Mouse (Mus musculus): ENCODE measurements at regions not wholly inside any gene's neighbourhood (a gene's known extent, or its start where the extent isn't known, plus 50 kb on each side); places are given as distances from the start of the nearest gene placed in this dataset.

DNA sequence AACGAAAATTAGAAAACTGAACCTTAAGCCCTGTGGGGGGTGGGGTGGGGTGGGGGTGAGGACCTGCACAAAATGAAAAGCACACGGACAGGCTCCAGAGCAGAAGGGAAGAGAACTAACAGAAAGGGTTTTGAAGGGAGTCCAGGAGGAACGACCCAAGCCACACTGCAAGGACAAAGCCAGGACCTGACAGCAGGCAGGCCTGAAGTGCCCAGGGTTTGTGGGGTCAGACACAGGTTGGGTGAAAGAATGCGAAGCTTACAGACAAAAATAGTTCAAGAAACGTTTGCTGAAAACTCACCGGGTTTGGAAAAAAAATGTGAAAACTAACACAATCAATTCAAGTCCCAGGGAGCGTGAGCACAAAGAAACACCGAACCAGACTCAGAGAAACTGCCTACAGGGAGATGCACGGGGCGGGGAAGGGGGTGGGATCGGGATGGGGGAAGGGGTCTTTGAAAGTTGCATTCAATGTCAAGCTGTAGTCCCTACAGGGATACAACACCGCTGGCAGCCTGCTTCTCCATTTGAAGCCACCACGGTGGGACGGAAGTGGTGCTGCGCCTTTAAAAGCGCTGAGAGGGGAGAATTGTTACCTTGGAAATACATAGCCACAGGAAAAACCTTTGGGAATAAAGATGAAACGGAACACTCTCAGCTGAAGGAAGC lies 618.9 kb upstream of the Fam19a5 start:
- no peak overlapping the region for H3K4me3 ChIP-seq (ENCODE audit: insufficient read depth, low read length)
- H3K4me1 ChIP-seq (ENCODE audit: control insufficient read depth, insufficient read depth, low read length): no peaks in the 10 kb centered on the region
- TF ChIP-seq POLR2A (IDR thresholded peaks at IDR 0.05; ENCODE audit: low read depth, low read length) (no peak), CTCF (IDR thresholded peaks at IDR 0.05; ENCODE audit: borderline replicate concordance, insufficient read depth, low read length) (no peak)
- H3K27ac ChIP-seq (ENCODE audit: insufficient read depth, low read length): no peak overlapping the region

DNA sequence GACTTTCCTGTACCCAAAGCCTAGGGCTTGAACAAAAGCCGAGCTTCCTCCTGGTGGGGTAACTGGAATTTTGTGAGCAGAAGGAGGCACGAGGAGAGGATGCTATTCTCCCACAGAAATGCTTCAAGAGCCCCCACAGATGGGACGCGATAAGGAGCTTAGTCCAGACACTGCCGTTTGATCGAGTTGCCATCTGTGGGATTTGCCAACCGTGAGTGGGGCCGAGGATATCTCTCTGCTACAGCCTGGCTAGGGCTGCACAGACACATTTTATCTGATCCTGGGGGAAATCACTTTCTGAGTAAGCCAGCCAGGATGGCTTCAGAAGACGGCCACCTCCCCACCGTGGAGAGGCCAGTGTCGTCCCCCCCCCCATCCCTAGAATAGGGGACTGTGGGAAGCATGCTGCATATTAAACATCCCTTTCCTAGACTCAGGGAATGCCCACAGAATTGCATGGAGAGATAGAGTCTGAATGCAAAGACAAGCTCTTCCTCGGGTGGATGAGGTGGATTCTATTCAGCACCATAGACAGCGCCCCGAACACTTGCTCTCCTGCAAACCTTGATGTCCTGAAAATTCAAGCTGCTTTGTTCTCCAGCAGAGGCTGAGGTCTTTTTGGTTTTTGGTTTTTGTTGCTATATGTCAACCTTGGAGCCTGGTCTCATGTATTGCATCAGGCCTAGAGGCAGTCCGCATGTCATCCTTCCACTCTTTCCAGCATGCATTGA lies 611.6 kb upstream of the Fam19a5 start:
- Histone ChIP-seq H3K4me1 (ENCODE audit: control insufficient read depth, insufficient read depth, low read length) (no peaks in the 10 kb centered on the region), H3K4me3 (ENCODE audit: insufficient read depth, low read length) (no peak overlapping the region), H3K27ac (ENCODE audit: insufficient read depth, low read length) (no peak overlapping the region)
- no peak for TF ChIP-seq POLR2A (IDR thresholded peaks at IDR 0.05; ENCODE audit: low read depth, low read length)
- no peak for TF ChIP-seq CTCF (IDR thresholded peaks at IDR 0.05; ENCODE audit: borderline replicate concordance, insufficient read depth, low read length)

DNA sequence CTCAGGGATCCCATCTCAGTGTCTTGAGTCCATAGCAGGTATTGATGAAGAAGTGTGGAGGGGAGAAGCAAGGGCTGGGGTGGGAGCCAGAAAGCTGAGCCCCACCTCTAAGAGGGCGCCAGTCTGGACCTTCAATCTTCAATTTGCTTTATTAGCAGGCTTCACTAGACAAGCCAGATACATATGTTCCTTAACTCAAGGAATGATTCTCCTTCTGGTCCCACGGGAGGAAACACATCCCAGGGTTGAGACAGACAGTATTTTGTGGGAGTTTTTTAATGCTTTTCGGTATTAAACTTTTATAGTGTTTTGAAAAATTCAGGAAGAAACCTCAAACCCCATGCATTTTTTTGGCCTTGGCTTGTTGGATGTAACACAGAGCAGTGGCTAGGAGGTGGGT lies 606.7 kb upstream of the Fam19a5 start:
- TF ChIP-seq CTCF (IDR thresholded peaks at IDR 0.05; ENCODE audit: borderline replicate concordance, insufficient read depth, low read length): no peak
- no peak for TF ChIP-seq POLR2A (IDR thresholded peaks at IDR 0.05; ENCODE audit: low read depth, low read length)
- Histone ChIP-seq H3K27ac (ENCODE audit: insufficient read depth, low read length) (no peak overlapping the region), H3K4me1 (ENCODE audit: control insufficient read depth, insufficient read depth, low read length) (no peaks in the 10 kb centered on the region), H3K4me3 (ENCODE audit: insufficient read depth, low read length) (no peak overlapping the region)

DNA sequence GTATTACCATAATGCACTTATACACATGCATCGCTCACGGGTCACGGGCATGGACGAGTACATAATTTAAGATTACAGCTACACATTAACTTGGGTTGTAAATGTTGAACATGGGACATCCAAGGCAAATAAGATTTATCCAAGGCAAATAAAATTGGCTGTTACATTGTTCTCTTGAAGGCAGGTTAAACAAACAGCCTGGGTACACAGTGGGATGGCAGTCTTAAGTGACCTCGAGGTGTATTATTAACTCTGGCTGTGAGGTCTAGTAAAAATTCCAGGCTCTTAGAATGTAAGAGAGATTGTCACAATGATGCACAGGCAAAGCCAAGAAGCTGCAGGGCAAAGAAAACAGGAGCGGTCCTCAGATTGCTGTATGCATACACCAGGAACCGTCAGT lies 599.6 kb upstream of the Fam19a5 start:
- H3K4me1 ChIP-seq (ENCODE audit: control insufficient read depth, insufficient read depth, low read length): no peaks in the 10 kb centered on the region
- no peak for TF ChIP-seq POLR2A (IDR thresholded peaks at IDR 0.05; ENCODE audit: low read depth, low read length)
- TF ChIP-seq CTCF (IDR thresholded peaks at IDR 0.05; ENCODE audit: borderline replicate concordance, insufficient read depth, low read length): no peak
- no peak overlapping the region for H3K4me3 ChIP-seq (ENCODE audit: insufficient read depth, low read length)
- H3K27ac ChIP-seq (ENCODE audit: insufficient read depth, low read length): no peak overlapping the region

DNA sequence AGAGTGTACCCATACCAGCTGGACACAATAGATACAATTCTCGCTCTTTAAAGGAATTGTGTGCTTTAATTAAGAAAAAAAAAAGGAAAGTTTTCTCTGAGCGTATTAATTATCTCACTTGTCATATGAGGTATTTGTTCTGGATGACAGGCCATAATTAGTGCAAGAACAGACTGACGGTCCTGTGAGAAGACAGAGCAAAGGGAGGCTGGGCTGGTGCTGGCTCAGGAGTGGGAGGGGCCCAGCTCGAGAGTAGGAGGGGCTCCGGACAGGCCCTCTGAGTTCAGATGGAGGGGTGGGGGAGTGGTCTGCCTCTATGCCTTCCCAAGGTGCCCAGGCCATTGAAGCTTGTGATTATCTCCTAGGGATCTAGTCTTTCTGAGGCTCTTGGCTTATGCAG lies 591.5 kb upstream of the Fam19a5 start:
- TF ChIP-seq POLR2A (IDR thresholded peaks at IDR 0.05; ENCODE audit: low read depth, low read length) (no peak), CTCF (IDR thresholded peaks at IDR 0.05; ENCODE audit: borderline replicate concordance, insufficient read depth, low read length) (no peak)
- Histone ChIP-seq H3K4me3 (ENCODE audit: insufficient read depth, low read length) (no peak overlapping the region), H3K4me1 (ENCODE audit: control insufficient read depth, insufficient read depth, low read length) (no peaks in the 10 kb centered on the region), H3K27ac (ENCODE audit: insufficient read depth, low read length) (no peak overlapping the region)

DNA sequence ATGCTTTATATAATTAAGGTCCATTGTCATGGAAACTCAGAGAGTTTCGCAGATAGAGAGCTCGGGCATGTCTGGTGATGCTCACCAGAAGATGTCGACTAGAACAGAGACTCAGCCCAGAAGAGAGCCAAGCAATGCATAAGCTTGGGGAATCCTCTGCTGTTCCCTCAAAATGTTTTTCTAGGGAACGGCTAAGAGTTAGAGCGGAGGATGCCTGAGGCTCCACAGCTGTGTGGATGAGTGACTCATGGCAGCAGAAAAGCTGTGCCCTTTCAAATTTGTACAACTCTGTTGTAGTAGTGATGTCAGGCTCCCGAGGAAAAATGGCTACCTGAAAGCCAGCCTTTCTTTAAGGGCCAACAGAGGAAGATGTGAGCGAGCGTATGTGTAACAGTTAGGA lies 586.2 kb upstream of the Fam19a5 start:
- H3K27ac ChIP-seq (ENCODE audit: insufficient read depth, low read length): no peak overlapping the region
- no peaks in the 10 kb centered on the region for H3K4me1 ChIP-seq (ENCODE audit: control insufficient read depth, insufficient read depth, low read length)

DNA sequence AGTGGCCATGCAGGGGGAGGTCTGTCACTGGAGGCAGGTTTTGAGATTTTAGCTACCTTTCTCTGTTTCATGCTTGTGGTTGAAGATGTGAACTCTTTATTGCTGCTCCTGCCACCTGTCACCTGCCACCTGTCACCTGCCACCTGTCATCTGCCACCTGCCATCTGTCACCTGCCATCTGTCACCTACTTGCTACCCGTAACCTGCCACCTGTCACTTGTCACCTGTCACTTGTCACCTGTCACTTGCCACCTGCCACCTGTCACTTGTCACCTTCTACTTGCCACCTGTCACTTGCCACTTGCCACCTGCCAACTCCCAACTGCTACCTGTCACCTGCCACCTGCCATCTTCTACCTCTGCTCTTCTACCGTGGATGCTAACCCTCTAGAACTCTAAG lies 581.2 kb upstream of the Fam19a5 start:
- Histone ChIP-seq H3K27ac (ENCODE audit: insufficient read depth, low read length) (no peak overlapping the region), H3K4me1 (ENCODE audit: control insufficient read depth, insufficient read depth, low read length) (no peaks in the 10 kb centered on the region), H3K4me3 (ENCODE audit: insufficient read depth, low read length) (no peak overlapping the region)
- TF ChIP-seq POLR2A (IDR thresholded peaks at IDR 0.05; ENCODE audit: low read depth, low read length) (no peak), CTCF (IDR thresholded peaks at IDR 0.05; ENCODE audit: borderline replicate concordance, insufficient read depth, low read length) (no peak)

More for the DNA sequence above, 586.2 kb upstream of the Fam19a5 start:
- TF ChIP-seq CTCF (IDR thresholded peaks at IDR 0.05; ENCODE audit: borderline replicate concordance, insufficient read depth, low read length) (no peak), POLR2A (IDR thresholded peaks at IDR 0.05; ENCODE audit: low read depth, low read length) (no peak)
- no peak overlapping the region for H3K4me3 ChIP-seq (ENCODE audit: insufficient read depth, low read length)

DNA sequence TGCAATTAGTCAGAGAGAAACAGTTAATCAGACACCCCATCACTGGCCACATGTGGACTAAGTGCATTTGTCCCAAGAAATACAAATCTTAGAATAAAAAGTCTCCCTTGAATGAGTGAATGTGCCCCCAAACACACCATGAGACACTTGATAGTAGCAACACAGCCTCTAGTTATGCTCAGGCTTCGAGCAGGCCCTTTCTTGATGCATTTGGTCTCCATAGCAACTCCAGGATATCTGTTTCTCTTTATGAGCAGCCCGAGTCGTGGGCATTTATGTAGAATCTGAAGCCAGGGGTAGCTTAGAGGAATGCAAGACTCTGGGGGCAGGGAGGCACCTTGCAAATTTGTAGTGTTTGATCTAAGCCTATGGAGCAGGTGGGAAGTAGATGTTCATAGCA lies 580.6 kb upstream of the Fam19a5 start:
- Histone ChIP-seq H3K4me3 (ENCODE audit: insufficient read depth, low read length) (no peak overlapping the region), H3K27ac (ENCODE audit: insufficient read depth, low read length) (no peak overlapping the region), H3K4me1 (ENCODE audit: control insufficient read depth, insufficient read depth, low read length) (no peaks in the 10 kb centered on the region)
- TF ChIP-seq CTCF (IDR thresholded peaks at IDR 0.05; ENCODE audit: borderline replicate concordance, insufficient read depth, low read length) (no peak), POLR2A (IDR thresholded peaks at IDR 0.05; ENCODE audit: low read depth, low read length) (no peak)

DNA sequence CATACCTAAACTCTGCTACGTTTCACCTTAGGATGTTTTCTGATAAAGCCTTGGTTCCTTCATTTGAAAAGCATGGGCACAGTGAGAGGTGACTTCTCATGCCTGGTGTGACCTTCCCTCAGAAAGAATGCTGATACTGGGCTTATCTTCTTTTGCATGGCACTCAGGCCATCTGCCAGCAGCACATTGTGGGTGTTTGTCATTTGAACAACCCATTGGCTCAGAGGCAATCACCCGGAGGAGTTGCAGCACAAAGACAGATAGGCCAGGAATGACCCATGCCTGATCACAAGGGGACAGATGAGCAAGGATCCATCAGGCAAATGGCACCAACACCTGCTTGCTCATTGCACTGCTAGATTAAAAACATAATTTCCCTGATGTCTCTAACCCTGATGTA lies 572.7 kb upstream of the Fam19a5 start:
- Histone ChIP-seq H3K4me1 (ENCODE audit: control insufficient read depth, insufficient read depth, low read length) (no peaks in the 10 kb centered on the region), H3K4me3 (ENCODE audit: insufficient read depth, low read length) (no peak overlapping the region)
- TF ChIP-seq CTCF (IDR thresholded peaks at IDR 0.05; ENCODE audit: borderline replicate concordance, insufficient read depth, low read length) (no peak), POLR2A (IDR thresholded peaks at IDR 0.05; ENCODE audit: low read depth, low read length) (no peak)

DNA sequence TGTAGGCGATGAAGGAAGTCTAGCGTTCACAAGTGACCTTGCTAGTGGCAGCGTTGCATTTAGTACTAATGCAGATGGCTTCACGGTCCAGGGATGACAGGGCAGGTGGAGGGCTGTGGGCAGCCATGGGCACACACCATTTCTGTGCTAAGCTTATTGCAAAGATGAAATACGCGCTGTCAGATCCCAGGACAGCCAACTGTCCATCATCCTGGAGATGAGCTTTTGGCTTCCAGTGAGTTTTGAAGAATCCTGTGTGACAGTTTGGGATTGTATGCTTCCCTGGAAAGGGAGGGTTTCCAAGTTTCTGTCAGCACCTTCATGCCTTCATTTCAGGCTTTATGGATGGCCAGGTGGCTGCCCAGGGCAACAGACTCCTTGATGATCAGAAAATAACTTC lies 547.9 kb upstream of the Fam19a5 start:
- H3K4me1 ChIP-seq (ENCODE audit: control insufficient read depth, insufficient read depth, low read length): no peaks in the 10 kb centered on the region
- H3K27ac ChIP-seq (ENCODE audit: insufficient read depth, low read length): no peak overlapping the region
- no peak overlapping the region for H3K4me3 ChIP-seq (ENCODE audit: insufficient read depth, low read length)
- TF ChIP-seq POLR2A (IDR thresholded peaks at IDR 0.05; ENCODE audit: low read depth, low read length): no peak
- no peak for TF ChIP-seq CTCF (IDR thresholded peaks at IDR 0.05; ENCODE audit: borderline replicate concordance, insufficient read depth, low read length)

More for the DNA sequence above, 572.7 kb upstream of the Fam19a5 start:
- H3K27ac ChIP-seq (ENCODE audit: insufficient read depth, low read length): no peak overlapping the region
